Mouse (Mus musculus) cerebellum, adult 2 months (tissue): ENCODE measurements around the gene Kantr.

Source experiments
- CTCF ChIP-seq: fragments of 200-500 bp; IDR thresholded peaks from 2 replicates; pipeline ENCODE4 v1.5.1; 2011; ENCODE audit warnings: low read depth, mild to moderate bottlenecking, control low read depth, low read length, moderate library complexity, borderline replicate concordance; ENCODE audit not compliant: insufficient read depth
- POLR2A ChIP-seq: fragments of 200-500 bp; IDR thresholded peaks from 2 replicates; pipeline ENCODE4 v1.6.1; 2011; ENCODE audit warnings: low read length, control low read depth, borderline replicate concordance; ENCODE audit not compliant: insufficient read depth

DNA sequence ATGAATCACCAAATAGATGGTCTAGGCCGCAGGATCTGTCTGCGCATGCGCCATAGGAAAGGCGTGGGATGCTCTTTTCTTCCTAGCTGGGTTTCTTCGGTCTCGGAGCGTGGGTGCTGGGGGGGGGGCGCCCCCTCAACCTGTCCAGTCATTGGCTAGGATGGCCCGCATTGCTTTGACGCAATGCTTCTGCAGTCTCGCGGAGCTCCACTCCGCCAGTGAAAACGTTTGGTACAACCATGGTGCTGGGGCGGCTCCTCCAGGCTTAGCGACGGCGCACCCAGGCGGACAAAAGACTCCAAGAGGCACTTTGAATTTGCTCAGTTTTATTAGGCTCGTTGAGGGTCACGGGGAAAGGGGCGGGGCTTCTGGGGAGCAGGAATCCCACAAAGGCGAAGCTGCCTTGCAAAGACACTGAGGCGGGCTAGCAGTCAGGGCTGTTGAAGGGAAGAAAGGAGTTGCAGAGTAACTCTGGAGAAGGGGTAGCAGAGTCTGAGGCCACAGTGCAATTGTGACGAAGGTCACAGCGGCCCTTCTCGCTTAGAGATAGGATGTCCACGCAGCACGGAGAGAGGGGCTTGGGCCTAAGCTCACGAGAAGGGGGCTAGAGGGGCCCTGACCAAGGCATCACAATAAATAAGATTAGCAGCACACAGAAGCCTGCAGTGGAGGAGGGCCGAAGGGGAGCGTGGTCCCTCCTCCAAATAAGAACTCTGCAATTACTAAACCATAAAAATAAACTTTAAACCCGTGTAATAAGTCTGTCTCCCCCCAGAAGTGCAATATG, 9.4 kb upstream of the Kantr start:
- no peak for TF ChIP-seq CTCF
- peak; percentile 65; the same call in 1 of the 2 replicates for TF ChIP-seq POLR2A
